Mouse (Mus musculus): ENCODE measurements at regions not wholly inside any gene's neighbourhood (a gene's known extent, or its start where the extent isn't known, plus 50 kb on each side); places are given as distances from the start of the nearest gene placed in this dataset.

DNA sequence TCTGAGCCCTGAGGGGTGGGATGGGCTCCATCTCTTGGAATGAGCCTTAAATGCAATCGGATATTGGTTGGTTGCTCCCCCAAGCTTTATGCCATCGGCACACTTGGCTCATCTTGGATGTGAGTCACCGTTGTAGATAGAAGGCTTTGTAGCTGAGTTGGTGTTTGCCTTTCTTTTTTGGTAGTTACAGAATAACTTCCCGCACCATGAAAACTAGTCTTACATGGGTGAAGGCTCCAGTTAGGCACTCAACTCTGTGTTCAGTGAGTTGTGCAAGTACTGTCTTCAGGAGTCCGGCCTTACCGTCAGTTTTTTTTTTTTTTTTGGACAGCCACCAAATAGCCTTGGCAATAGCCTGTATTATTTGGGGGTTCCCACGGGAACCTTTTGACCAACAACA, 170.3 kb downstream of the Snx10 start:
- 54% methylated on average over 7 of the region's 7 CpGs for WGBS
- peaks cover 7% of the 10 kb centered on the region; the same call in 1 of the 2 replicates for H3K4me1 ChIP-seq (ENCODE audit: control insufficient read depth, insufficient read depth, low read length)
- H3K4me2 ChIP-seq (ENCODE audit: low read length), result no peak overlapping the region
- no peaks in the 10 kb centered on the region for H3K9me3 ChIP-seq (replicated peaks; ENCODE audit: control insufficient read depth, low read length)
- no peaks in the 10 kb centered on the region for H3K36me3 ChIP-seq (ENCODE audit: control insufficient read depth, insufficient read depth, low read length)
- H3K4me3 ChIP-seq (ENCODE audit: low read depth, low read length), result no peak overlapping the region
- ATAC-seq (no peak), DNase-seq (ENCODE audit: low spot score) (no peak)
- H3K27me3 ChIP-seq (replicated peaks; ENCODE audit: control insufficient read depth, insufficient read depth, low read length), result no peaks in the 10 kb centered on the region
- no peak overlapping the region for H3K9ac ChIP-seq (ENCODE audit: low read length)
- H3K27ac ChIP-seq (ENCODE audit: low read depth, low read length), result no peak overlapping the region

DNA sequence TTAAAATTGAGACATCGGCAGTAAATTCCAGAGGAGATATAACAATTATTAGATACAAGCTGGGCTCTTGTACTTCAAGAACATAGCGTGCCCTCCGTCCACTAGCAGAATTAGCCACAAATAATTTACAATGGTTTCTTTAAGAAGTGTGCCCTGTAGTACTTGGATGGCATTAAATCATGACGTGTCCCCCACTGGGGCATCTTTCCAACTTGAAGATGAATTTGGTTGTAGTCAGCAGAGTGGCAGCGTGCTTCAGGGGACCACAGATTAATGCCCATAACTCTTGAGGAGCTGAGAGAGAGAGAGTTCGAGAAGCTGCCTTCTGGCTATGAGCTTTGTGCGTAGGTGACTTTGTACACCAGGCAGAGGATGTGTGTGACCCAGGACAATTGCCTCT, 172.7 kb downstream of the Snx10 start:
- Histone ChIP-seq H3K4me3 (ENCODE audit: low read depth, low read length) (no peak overlapping the region), H3K27me3 (replicated peaks; ENCODE audit: control insufficient read depth, insufficient read depth, low read length) (no peaks in the 10 kb centered on the region), H3K9ac (ENCODE audit: low read length) (no peak overlapping the region), H3K4me2 (ENCODE audit: low read length) (no peak overlapping the region), H3K36me3 (ENCODE audit: control insufficient read depth, insufficient read depth, low read length) (no peaks in the 10 kb centered on the region), H3K27ac (ENCODE audit: low read depth, low read length) (no peak overlapping the region), H3K9me3 (replicated peaks; ENCODE audit: control insufficient read depth, low read length) (no peaks in the 10 kb centered on the region), H3K4me1 (ENCODE audit: control insufficient read depth, insufficient read depth, low read length) (peaks cover 7% of the 10 kb centered on the region; the same call in 1 of the 2 replicates)
- no peak for ATAC-seq
- no peak for DNase-seq (ENCODE audit: low spot score)
- WGBS, result 61% methylated on average over 7 of the region's 7 CpGs

DNA sequence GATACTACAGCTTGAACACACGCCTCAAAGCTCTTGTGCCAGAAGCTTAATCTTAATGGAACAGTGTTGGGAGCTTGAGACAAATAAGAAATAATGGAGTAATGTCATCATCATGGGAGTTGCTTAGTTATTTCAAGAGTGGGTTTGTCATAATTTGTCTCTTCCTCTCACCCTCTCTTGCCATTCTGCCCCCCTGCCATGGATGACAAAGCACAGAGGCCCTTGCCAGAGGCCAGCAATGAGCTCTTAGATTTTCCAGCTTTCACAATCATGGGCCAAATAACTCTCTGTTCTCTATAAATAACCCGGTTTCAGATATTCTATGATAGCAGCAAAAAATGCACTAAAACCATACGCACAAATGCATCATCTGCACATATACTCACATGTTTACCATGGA, 174.1 kb downstream of the Snx10 start:
- Histone ChIP-seq H3K27me3 (replicated peaks; ENCODE audit: control insufficient read depth, insufficient read depth, low read length) (no peaks in the 10 kb centered on the region), H3K27ac (ENCODE audit: low read depth, low read length) (no peak overlapping the region), H3K9me3 (replicated peaks; ENCODE audit: control insufficient read depth, low read length) (no peaks in the 10 kb centered on the region), H3K4me2 (ENCODE audit: low read length) (no peak overlapping the region), H3K4me1 (ENCODE audit: control insufficient read depth, insufficient read depth, low read length) (peaks cover 7% of the 10 kb centered on the region; the same call in 1 of the 2 replicates), H3K36me3 (ENCODE audit: control insufficient read depth, insufficient read depth, low read length) (no peaks in the 10 kb centered on the region), H3K9ac (ENCODE audit: low read length) (no peak overlapping the region), H3K4me3 (ENCODE audit: low read depth, low read length) (no peak overlapping the region)
- no peak for DNase-seq (ENCODE audit: low spot score)
- 91% methylated on average over 3 of the region's 3 CpGs for WGBS
- no peak for ATAC-seq

DNA sequence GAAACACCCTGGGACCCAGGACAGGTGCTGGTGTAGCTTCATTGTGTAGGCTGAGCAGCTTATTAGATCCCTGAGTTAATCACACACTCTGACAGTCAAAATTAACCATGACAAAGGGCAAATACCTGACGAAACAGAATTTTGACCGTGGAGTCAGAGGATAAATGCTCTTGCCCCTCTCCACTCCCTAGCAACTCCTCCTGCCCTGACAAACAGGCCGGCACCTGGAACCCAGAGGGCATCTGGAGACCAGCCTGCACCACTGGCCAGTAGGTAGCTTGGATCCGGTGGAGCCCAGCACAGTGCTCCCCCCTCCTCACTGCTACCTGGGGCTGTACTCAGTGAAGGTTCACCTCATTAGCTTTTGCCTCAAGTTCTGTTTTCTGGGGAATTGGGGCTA, 174.5 kb downstream of the Snx10 start:
- Histone ChIP-seq H3K9me3 (replicated peaks; ENCODE audit: control insufficient read depth, low read length) (no peaks in the 10 kb centered on the region), H3K27ac (ENCODE audit: low read depth, low read length) (no peak overlapping the region), H3K36me3 (ENCODE audit: control insufficient read depth, insufficient read depth, low read length) (no peaks in the 10 kb centered on the region), H3K27me3 (replicated peaks; ENCODE audit: control insufficient read depth, insufficient read depth, low read length) (no peaks in the 10 kb centered on the region), H3K4me2 (ENCODE audit: low read length) (no peak overlapping the region), H3K9ac (ENCODE audit: low read length) (no peak overlapping the region), H3K4me1 (ENCODE audit: control insufficient read depth, insufficient read depth, low read length) (peaks cover 7% of the 10 kb centered on the region; the same call in 1 of the 2 replicates), H3K4me3 (ENCODE audit: low read depth, low read length) (no peak overlapping the region)
- WGBS, result 75% methylated on average over 4 of the region's 4 CpGs
- ATAC-seq (no peak), DNase-seq (ENCODE audit: low spot score) (no peak)

DNA sequence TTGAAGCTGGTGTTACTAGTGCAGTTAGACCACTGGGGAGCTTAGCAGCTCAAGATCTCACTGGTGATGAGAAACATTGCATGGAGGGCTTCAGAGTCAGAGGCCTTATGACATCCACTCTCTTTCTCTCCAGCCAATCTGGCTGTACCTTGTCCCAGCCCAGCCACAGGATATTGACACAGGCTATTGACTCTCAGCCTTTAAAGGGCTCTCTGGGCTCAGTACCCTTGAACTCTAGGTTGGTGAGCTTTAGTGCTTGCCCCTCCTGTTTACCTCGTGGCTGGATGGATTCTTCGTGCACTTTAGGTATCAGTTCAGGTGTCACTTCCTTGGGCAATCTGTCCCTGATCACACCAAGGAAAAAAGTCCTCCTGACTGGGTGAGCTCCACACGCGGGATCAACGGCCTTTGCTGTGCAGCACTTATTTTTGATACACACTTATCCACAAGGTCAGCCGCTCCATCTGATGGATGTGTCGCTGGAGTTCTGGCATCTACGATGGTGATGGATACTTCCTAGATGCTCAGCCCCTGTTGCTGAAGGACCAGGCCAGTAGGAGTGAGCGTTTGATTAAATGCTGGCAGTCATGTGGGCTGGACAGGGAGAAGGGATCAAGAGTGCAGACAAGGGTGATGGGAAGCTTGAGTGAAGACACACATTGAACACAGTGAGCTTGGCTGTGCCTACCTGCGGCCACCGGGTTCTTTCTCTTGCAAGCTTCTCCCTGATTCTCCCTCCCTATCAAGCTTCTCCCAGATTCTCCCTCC, 177.7 kb downstream of the Snx10 start:
- Histone ChIP-seq H3K9me3 (replicated peaks; ENCODE audit: control insufficient read depth, low read length) (no peaks in the 10 kb centered on the region), H3K4me2 (ENCODE audit: low read length) (no peak overlapping the region), H3K4me1 (ENCODE audit: control insufficient read depth, insufficient read depth, low read length) (0 out of 2 replicates have a peak, but pooled peaks cover under 1% of the 10 kb centered on the region), H3K36me3 (ENCODE audit: control insufficient read depth, insufficient read depth, low read length) (no peaks in the 10 kb centered on the region), H3K9ac (ENCODE audit: low read length) (no peak overlapping the region), H3K4me3 (ENCODE audit: low read depth, low read length) (no peak overlapping the region), H3K27me3 (replicated peaks; ENCODE audit: control insufficient read depth, insufficient read depth, low read length) (no peaks in the 10 kb centered on the region), H3K27ac (ENCODE audit: low read depth, low read length) (no peak overlapping the region)
- WGBS, result 93% methylated on average over 11 of the region's 11 CpGs
- ATAC-seq (no peak), DNase-seq (ENCODE audit: low spot score) (no peak)

DNA sequence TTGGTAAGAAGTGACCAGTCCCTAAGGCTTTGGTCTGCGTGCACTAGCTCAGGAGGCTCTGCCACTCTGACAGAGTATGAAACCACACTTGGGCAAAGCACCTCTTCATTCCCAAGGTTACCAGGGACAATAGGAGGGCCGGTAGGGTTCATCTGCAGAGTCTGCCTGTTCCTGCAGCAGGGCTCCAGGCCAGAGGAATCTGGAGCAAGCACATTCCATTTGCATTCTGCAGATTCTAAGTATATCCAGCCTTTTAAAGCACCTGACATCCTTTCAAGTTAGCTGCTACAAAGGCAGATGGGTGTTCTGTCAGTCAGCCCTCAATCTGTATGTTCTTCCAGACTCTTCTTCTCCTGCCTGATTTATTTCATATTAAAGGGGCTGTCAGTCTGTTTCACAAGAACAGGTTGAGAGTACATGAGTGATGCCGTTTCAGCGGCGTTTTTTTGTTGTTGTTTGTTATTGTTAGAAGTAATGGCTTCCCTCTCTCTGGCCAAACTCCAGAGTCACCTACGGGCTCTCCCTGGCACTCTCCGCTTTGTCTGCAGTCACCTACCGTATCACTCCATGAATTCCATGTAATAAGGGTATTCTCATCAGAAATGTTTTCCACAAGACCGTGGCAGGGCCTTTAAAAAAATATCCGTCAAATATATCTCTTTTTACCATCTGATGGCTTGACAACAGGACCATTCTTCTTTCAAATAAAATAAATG, 178.9 kb downstream of the Snx10 start:
- DNase-seq (ENCODE audit: low spot score) (no peak), ATAC-seq (no peak)
- Histone ChIP-seq H3K4me3 (ENCODE audit: low read depth, low read length) (no peak overlapping the region), H3K9ac (ENCODE audit: low read length) (no peak overlapping the region), H3K27me3 (replicated peaks; ENCODE audit: control insufficient read depth, insufficient read depth, low read length) (no peaks in the 10 kb centered on the region), H3K9me3 (replicated peaks; ENCODE audit: control insufficient read depth, low read length) (no peaks in the 10 kb centered on the region), H3K36me3 (ENCODE audit: control insufficient read depth, insufficient read depth, low read length) (no peaks in the 10 kb centered on the region), H3K4me1 (ENCODE audit: control insufficient read depth, insufficient read depth, low read length) (no peaks in the 10 kb centered on the region), H3K4me2 (ENCODE audit: low read length) (no peak overlapping the region), H3K27ac (ENCODE audit: low read depth, low read length) (no peak overlapping the region)
- 74% methylated on average over 10 of the region's 10 CpGs for WGBS

DNA sequence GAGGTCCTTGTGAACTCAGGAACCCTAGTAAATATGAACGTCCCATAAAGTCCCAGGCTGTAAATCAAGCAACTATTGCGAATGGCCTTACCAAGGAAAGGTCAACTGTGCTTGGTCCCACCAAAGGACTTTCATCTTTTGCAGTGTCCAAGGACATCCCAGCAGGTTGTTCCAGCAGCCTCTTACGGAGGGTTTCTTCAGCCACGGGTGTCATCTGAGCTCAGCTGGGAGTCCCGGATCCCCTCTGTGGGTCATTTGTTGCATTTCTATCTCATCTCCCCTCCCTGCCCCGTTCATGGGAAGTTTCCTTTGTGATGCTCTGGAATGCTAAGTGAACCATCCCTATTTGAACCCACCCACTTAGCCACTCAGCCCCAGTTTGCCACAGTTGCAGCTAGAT, 184.3 kb downstream of the Snx10 start:
- Histone ChIP-seq H3K9ac (ENCODE audit: low read length) (no peak overlapping the region), H3K36me3 (ENCODE audit: control insufficient read depth, insufficient read depth, low read length) (no peaks in the 10 kb centered on the region), H3K4me1 (ENCODE audit: control insufficient read depth, insufficient read depth, low read length) (no peaks in the 10 kb centered on the region), H3K4me2 (ENCODE audit: low read length) (no peak overlapping the region), H3K27me3 (replicated peaks; ENCODE audit: control insufficient read depth, insufficient read depth, low read length) (no peaks in the 10 kb centered on the region), H3K27ac (ENCODE audit: low read depth, low read length) (no peak overlapping the region), H3K4me3 (ENCODE audit: low read depth, low read length) (no peak overlapping the region), H3K9me3 (replicated peaks; ENCODE audit: control insufficient read depth, low read length) (no peaks in the 10 kb centered on the region)
- ATAC-seq (no peak), DNase-seq (ENCODE audit: low spot score) (no peak)
- 48% methylated on average over 6 of the region's 6 CpGs for WGBS

DNA sequence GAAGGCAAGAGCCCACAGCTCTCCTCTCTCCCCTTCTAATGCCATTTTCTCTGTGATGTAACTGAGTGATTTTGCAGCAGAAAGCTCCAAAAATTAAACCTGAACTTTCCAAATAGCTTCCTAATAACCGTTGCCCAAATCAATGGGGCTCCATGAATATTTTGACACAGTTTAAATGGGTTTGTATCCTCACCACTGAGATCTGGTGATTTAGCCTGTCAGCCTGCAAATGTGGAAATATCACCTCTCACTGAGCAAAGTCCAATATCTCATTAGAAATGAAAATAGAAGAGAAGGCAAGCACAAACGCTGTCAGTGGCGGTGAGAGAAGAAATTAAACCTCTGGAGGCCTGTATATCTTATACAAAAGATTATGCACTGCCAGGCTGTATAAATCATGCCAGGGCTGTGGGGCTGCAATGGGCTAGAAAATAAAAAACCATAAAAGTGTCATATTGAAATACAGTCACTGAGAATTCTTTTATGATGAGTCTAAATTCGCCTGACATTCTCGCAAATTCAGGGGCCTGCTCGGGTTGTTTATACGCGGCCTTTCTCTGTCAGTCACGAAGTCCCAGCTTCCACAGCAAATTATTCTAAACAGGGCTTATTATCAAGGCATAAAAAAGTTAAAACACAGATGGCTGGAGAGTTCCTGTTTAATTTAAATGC, 185.1 kb downstream of the Snx10 start:
- no peak for ATAC-seq

More for the DNA sequence above, 185.1 kb downstream of the Snx10 start:
- H3K27ac ChIP-seq (ENCODE audit: low read depth, low read length), result no peak overlapping the region
- no peaks in the 10 kb centered on the region for H3K36me3 ChIP-seq (ENCODE audit: control insufficient read depth, insufficient read depth, low read length)
- WGBS, result 78% methylated on average over 9 of the region's 9 CpGs
- H3K9ac ChIP-seq (ENCODE audit: low read length), result no peak overlapping the region
- no peak overlapping the region for H3K4me2 ChIP-seq (ENCODE audit: low read length)
- no peaks in the 10 kb centered on the region for H3K4me1 ChIP-seq (ENCODE audit: control insufficient read depth, insufficient read depth, low read length)
- H3K27me3 ChIP-seq (replicated peaks; ENCODE audit: control insufficient read depth, insufficient read depth, low read length), result no peaks in the 10 kb centered on the region
- H3K9me3 ChIP-seq (replicated peaks; ENCODE audit: control insufficient read depth, low read length), result no peaks in the 10 kb centered on the region
- no peak for DNase-seq (ENCODE audit: low spot score)
- H3K4me3 ChIP-seq (ENCODE audit: low read depth, low read length), result no peak overlapping the region

Data from forebrain, embryonic 14.5 days (tissue).